Mouse (Mus musculus) thymus, postnatal 36 days (tissue): ENCODE measurements at regions not wholly inside any gene's neighbourhood (a gene's known extent, or its start where the extent isn't known, plus 50 kb on each side); places are given as distances from the start of the nearest gene placed in this dataset.

ENCODE experiments used
- DNase-seq, 2 experiments: peaks; one replicate each; pipeline ENCODE4 v3.0.0; 2022; ENCODE audit warnings: mixed read lengths in 2 of 2

DNA sequence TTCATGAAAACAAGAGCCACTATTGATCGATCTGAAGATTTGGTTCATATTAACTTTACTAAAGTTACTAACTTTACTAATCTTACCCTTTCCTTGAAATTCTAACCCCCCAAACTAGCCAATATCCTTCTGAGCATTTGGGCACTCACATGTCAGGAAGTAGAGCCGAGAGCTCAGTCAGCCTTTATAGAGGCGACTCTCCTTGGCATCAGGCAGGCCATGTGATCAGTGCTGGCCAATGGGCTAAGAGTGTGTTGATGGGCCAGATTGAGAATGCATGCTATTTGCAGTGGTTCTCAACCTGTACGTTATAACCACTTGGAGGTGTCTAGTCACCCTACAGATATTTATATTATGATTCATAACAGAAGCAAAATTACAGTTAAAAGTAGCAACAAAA, 69.6 kb upstream of the Slc35b4 start:
- no peak for DNase-seq

GRCm38 (mm10) chr6:34243001-34243400, 66.1 kb upstream of the Slc35b4 start:
- DNase-seq: no peak

DNA sequence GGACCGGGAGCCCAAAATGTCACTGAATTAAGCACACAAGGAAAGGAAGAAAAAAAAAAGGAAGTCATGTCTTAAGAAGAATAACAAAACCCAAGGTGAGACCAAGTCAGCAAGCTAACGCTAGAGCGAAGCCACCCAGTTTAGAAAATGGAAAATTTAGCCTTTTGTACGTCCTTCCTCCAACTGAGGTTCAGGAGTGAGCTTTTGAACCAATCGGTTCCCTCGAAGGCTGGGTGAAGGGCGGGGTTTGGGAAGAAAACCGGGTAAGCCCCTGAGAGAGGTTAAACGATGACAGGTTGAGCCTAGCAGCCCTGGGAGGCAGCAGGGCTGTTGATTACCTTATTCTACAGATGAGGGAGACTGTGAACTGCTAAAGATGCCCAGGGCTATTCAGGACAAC, 65.6 kb upstream of the Slc35b4 start:
- DNase-seq: peak; percentile 22 to 45

DNA sequence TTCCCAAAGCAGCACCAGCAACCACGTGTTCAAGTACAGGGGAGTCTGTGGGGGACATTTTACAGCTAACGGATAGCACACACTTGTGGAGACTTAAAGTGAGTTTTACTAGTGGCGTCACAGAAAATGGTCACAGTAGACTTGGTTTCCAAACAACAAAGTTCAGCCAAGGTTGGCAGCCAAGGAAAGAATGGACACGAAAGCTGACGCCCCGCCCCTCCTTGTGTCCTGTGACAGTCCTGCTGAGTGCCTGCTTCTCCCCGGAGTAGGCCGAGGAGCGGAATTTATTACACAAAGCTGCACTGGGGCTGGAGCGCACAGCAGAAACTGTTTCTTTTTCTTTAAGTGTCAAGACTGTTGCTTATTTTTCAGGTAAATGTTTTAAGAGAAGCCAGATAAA, 58.2 kb upstream of the Slc35b4 start:
- DNase-seq: no peak

GRCm38 (mm10) chr6:34234443-34235020, 57.6 kb upstream of the Slc35b4 start:
- no peak for DNase-seq

- peak; percentile 23 to 36 for DNase-seq
These were observed 54.0 kb upstream of the Slc35b4 start for GRCm38 (mm10) chr6:34230768-34231381.

GRCm38 (mm10) chr6:34227131-34227530, 50.2 kb upstream of the Slc35b4 start:
- no peak for DNase-seq
